Mouse (Mus musculus): ENCODE measurements at regions not wholly inside any gene's neighbourhood (a gene's known extent, or its start where the extent isn't known, plus 50 kb on each side); places are given as distances from the start of the nearest gene placed in this dataset.

GRCm38 (mm10) chr11:44146419-44146818, 245.4 kb upstream of the Adra1b start:
- ATAC-seq (replicated peaks; ENCODE audit: low FRiP score, poor library complexity, severe bottlenecking), result no peak

DNA sequence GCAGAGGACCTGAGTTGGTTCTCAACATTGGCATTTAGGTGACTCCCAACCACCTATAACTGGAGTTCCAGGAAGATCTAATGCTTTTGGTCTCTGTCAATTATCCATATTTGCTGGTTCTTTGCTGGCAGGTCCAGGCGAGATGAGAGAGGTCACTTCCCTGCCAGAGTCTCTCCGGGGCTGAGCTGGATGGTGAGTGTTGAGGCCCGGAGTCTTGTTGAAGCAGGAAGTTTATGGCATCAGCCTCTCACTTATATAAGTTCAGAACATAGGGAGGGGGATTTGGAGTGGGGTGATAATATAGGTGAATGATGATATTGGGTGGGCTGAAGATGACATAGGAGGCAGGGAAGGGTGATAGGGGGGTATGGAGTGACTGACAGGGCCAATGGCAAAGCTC, 246.3 kb upstream of the Il12b start:
- no peak for ATAC-seq (replicated peaks; ENCODE audit: low FRiP score, poor library complexity, severe bottlenecking)

DNA sequence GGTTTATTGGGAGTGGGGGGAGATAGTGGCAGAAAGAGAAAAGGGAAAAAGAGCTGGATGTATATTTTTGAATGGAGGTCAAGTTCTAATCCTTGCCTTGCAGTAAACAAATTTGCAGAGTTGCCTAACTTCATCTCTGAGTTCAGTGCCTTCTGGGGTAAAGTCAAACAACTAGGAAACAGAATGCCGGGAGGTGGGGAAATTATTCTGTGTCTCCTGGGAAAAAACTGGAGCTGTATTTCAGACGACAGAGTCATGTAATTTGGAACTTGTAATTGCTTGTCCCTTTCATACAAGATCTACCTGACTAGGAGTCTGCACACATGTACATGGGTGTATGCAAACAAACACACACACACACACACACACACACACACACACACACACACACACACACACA, 244.3 kb upstream of the Il12b start:
- no peak for ATAC-seq (replicated peaks; ENCODE audit: low FRiP score, poor library complexity, severe bottlenecking)

DNA sequence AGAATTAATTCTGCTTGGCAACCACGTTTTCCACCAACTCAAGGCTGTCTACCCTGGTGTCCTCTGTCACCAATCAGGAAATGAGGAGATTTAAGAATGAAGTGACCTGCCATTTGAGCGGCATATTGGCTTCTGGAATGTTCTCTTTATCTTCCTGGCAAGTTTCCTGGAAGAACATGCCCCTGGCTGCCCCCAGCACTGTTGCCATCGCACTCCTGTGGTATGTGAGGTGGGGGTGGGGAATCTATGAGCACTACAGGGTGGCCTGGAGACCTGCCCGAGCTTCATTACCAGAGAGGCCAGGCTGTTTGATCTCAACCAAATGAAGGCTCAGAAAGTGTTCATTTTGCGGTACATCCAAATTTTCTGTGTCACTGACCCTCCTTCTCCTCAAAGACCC, 243.8 kb upstream of the Il12b start:
- no peak for ATAC-seq (replicated peaks; ENCODE audit: low FRiP score, poor library complexity, severe bottlenecking)

DNA sequence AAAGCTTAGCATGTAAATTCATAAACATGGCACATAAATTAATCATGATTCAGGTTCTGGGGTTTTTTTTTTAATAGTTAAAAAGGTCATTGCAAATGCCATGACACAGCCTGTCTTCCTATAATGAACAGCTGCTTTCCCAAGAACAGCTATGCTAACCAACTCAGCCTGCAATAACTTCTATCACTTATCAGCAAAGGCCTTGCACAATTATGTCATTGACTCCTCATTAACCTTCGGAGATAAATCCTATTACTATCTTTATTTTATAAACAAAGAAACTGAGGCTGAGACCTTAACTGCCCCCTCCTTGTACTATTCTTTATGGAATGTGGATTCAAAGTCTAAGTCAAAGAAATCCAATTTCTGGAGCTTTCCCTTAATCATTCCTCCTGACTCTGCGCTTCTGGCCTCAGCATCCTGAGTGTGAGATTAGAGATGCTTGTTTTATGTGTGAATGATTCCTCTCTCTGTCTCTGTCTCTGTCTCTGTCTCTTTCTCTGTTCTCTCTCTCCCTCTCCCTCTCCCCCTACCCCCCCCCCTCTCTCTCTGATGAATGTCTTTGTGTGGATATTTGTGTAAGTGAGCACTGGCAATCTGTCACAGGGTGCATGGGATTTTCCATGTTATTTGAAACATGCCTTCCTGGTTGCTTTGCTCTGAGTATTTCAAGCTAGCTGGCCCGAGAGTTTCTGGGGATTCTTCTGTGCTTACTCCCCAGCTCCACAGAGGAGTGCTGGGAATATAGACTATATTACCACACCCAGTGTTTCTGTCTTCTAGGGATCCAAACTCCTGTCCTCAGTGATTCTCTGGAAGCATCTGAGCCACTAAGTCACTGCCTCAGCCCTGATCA, 243.1 kb upstream of the Il12b start:
- ATAC-seq (replicated peaks; ENCODE audit: low FRiP score, poor library complexity, severe bottlenecking), result no peak

DNA sequence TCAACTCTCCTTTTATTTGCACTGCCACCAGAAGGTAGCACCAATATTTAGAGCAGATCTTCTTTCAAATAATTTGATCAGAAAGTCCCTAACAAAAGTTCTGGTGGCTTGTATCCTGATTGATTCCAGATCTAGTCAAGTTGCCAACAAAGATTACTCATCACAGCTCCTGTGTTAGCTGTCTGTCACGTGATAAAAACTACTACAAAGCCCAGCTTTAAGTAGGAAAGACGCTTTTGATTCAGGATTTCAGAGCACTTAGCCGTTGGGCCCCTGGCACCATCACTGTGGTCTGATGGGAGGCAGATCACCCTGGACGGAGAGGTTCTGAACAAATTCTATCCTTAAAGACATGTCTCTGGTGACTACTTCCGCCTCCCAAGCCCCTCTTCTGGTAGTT, 241.6 kb upstream of the Il12b start:
- ATAC-seq (replicated peaks; ENCODE audit: low FRiP score, poor library complexity, severe bottlenecking), result no peak

GRCm38 (mm10) chr11:44161734-44162418, 238.0 kb upstream of the Il12b start:
- no peak for ATAC-seq (replicated peaks; ENCODE audit: low FRiP score, poor library complexity, severe bottlenecking)

DNA sequence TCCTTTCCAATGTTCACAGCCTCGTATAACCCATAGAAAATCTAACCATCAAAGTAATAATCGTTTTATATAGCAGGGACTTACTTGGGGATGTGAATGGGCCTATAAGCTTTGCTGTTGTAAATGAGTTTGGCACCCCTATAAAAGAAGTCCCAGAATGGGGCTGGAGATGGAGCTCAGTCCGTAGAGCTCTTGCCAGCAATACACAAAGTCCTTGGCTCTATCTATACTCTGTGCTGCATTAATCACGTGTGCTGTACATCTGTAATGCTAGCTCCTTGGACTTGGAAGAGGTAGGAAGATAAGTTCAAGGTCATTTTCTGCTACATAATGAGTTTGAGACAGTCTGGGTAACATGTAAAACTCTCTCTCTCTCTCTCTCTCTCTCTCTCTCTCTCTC, 236.8 kb upstream of the Il12b start:
- no peak for ATAC-seq (replicated peaks; ENCODE audit: low FRiP score, poor library complexity, severe bottlenecking)

- no peak for ATAC-seq (replicated peaks; ENCODE audit: low FRiP score, poor library complexity, severe bottlenecking)
Observed at GRCm38 (mm10) chr11:44163748-44164147, 236.1 kb upstream of the Il12b start.

GRCm38 (mm10) chr11:44164186-44164585, 235.7 kb upstream of the Il12b start:
- ATAC-seq (replicated peaks; ENCODE audit: low FRiP score, poor library complexity, severe bottlenecking), result no peak

DNA sequence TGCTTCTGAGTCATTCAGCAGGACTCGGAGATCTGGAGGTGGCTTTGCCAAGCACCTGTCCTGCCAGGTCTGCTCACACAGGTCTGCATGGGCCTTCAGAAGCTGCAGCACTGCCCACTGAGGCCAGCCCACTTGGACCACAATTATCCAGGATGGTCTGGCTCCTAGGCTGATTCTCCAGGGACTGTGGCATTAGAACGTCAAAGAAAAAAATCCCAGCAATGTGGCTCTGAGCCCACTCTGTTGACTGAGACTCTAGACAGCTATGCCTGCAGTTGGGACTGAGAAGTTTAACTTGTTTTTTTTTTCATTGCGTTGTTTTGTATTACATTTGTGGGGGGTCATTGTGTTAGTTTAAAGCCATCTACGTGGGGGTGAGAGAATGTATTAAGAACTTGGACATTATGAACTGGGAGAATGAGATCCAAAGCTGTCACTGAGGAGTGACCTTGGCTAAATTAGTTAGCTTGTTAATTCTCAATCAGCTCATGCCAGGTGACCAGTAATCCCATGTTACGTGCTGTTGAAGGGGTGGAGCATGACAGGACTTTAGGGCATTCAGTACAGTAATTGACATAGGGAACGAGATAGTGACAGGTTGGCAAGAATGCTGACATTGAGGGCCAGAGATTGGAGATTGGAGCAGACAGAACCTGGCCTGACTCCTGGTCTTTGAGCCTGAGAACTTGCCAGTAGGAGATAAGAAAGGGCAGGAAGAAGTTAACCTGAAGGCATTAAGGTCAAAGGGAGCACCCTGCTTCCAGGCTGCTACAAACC, 232.0 kb upstream of the Il12b start:
- no peak for ATAC-seq (replicated peaks; ENCODE audit: low FRiP score, poor library complexity, severe bottlenecking)

DNA sequence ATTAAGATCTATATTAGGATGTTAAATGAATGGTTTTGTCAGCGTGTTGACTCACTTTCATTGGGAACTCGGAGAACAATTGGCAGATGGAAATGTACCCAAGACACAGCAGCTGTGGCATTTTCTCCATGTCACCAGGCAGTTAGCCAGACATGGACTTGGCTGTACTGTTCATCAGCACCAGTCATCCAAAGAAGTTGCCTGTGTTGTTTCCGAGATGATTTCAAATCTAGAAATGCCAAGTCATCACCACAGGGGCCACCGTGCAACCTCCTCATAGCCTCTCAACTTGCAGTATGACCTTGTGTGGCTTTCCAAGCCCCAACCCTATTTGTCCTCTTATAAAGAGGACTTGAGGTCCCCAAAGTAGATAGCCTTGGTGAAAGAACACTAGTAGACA, 227.4 kb upstream of the Il12b start:
- ATAC-seq (replicated peaks; ENCODE audit: low FRiP score, poor library complexity, severe bottlenecking), result no peak

GRCm38 (mm10) chr11:44173196-44173595, 226.7 kb upstream of the Il12b start:
- ATAC-seq (replicated peaks; ENCODE audit: low FRiP score, poor library complexity, severe bottlenecking), result no peak

- ATAC-seq (replicated peaks; ENCODE audit: low FRiP score, poor library complexity, severe bottlenecking), result no peak
Observed at GRCm38 (mm10) chr11:44174548-44174947, 225.3 kb upstream of the Il12b start.

DNA sequence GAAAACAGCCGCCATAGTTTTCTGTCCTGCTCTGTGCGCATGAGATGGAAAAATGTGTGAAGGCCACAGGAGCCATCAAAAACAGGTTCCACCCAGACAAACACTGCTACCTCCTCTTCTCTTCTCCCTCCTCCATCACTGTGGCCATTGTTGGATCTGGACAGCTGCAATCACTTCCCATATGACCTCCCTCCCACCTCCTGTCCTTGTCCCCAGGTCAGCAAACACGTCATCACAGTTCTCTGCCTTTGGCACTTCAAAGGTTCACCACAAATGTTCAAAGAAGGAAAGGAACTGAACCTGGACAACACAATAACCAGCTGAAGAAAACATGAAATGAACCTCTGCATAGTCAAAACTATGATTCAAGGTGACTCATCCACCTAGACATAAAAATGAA, 220.2 kb upstream of the Il12b start:
- ATAC-seq (replicated peaks; ENCODE audit: low FRiP score, poor library complexity, severe bottlenecking), result no peak

GRCm38 (mm10) chr11:44183823-44184222, 216.0 kb upstream of the Il12b start:
- no peak for ATAC-seq (replicated peaks; ENCODE audit: low FRiP score, poor library complexity, severe bottlenecking)

GRCm38 (mm10) chr11:44185218-44185890, 214.5 kb upstream of the Il12b start:
- no peak for ATAC-seq (replicated peaks; ENCODE audit: low FRiP score, poor library complexity, severe bottlenecking)

GRCm38 (mm10) chr11:44188202-44188601, 211.7 kb upstream of the Il12b start:
- no peak for ATAC-seq (replicated peaks; ENCODE audit: low FRiP score, poor library complexity, severe bottlenecking)

GRCm38 (mm10) chr11:44193806-44194205, 206.1 kb upstream of the Il12b start:
- ATAC-seq (replicated peaks; ENCODE audit: low FRiP score, poor library complexity, severe bottlenecking), result no peak

- no peak for ATAC-seq (replicated peaks; ENCODE audit: low FRiP score, poor library complexity, severe bottlenecking)
Observed at GRCm38 (mm10) chr11:44202716-44203115, 197.1 kb upstream of the Il12b start.
